Mouse (Mus musculus) kidney, adult 2 months (tissue): Measurements from ENCODE around the gene Scaf1.

ENCODE experiments used
- CTCF ChIP-seq: fragments of 200-500 bp; conservative IDR thresholded peaks from 2 replicates; pipeline ENCODE4 v1.5.1; 2011; ENCODE audit warnings: low read depth, mild to moderate bottlenecking, control low read depth, low read length, moderate library complexity, mixed read lengths; ENCODE audit not compliant: insufficient read depth, insufficient read length
- POLR2A ChIP-seq: fragments of 200-500 bp; IDR thresholded peaks from one replicate; pipeline ENCODE4 v1.6.1; 2011; ENCODE audit warnings: low read depth, low read length, control low read depth

GRCm38 (mm10) chr7:44959281-44959680 lies 56.9 kb downstream of the Scaf1 start:
- TF ChIP-seq POLR2A (no peak), CTCF (no peak)
